Mouse (Mus musculus): ENCODE data around the gene Sost. TPM values are rescaled to one million over a fixed set of nuclear protein-coding genes. Genes with fewer than 3 reads are reported as not detected.

Gene Sost
- polyA plus RNA-seq, 1 experiment from 2014 or later, result 1.3 TPM

Other genes with a start within 250 kb of the Sost start
- gene Dhx8, start 234.1 kb downstream of the Sost start, polyA plus RNA-seq (2016; fragmentation: Nextera tagmentation; extraction: Ambion mirVana), result 37.1 and 42.2 TPM in 2 replicates
- gene Etv4, start 181.6 kb downstream of the Sost start, polyA plus RNA-seq (2016; fragmentation: Nextera tagmentation; extraction: Ambion mirVana), result 7.6 and 8.8 TPM in 2 replicates
- gene Meox1, start 72.6 kb downstream of the Sost start, polyA plus RNA-seq (2016; fragmentation: Nextera tagmentation; extraction: Ambion mirVana), result 0.81 and 1.6 TPM in 2 replicates
- gene Cfap97d1, start 17.3 kb upstream of the Sost start, polyA plus RNA-seq (2016; fragmentation: Nextera tagmentation; extraction: Ambion mirVana), result not detected in 2 replicates
- gene Dusp3, start 20.0 kb upstream of the Sost start, polyA plus RNA-seq (2016; fragmentation: Nextera tagmentation; extraction: Ambion mirVana), result 11.6 and 12.4 TPM in 2 replicates
- 14.4 and 27.4 TPM in 2 replicates for gene Mpp3, start 61.4 kb upstream of the Sost start, polyA plus RNA-seq (2016; fragmentation: Nextera tagmentation; extraction: Ambion mirVana)
- gene Cd300lg, start 74.5 kb upstream of the Sost start, polyA plus RNA-seq (2016; fragmentation: Nextera tagmentation; extraction: Ambion mirVana), result 0.12 and 0.35 TPM in 2 replicates
- gene Mpp2, start 121.5 kb upstream of the Sost start, polyA plus RNA-seq (2016; fragmentation: Nextera tagmentation; extraction: Ambion mirVana), result 12.8 and 18.6 TPM in 2 replicates
- gene Ppy, start 134.3 kb upstream of the Sost start, polyA plus RNA-seq (2016; fragmentation: Nextera tagmentation; extraction: Ambion mirVana), result not detected in 2 replicates
- gene Pyy, start 140.8 kb upstream of the Sost start, polyA plus RNA-seq (2016; fragmentation: Nextera tagmentation; extraction: Ambion mirVana), result 0.50 and 0.97 TPM in 2 replicates
- gene Nags, start 178.5 kb upstream of the Sost start, polyA plus RNA-seq (2016; fragmentation: Nextera tagmentation; extraction: Ambion mirVana), result 0.10 TPM in 1 of 2 replicates, not detected in the other
- 36.1 and 41.2 TPM in 2 replicates for gene Tmem101, start 189.4 kb upstream of the Sost start, polyA plus RNA-seq (2016; fragmentation: Nextera tagmentation; extraction: Ambion mirVana)
- 119 and 148 TPM in 2 replicates for gene Lsm12, start 218.3 kb upstream of the Sost start, polyA plus RNA-seq (2016; fragmentation: Nextera tagmentation; extraction: Ambion mirVana)
- gene G6pc3, start 222.6 kb upstream of the Sost start, polyA plus RNA-seq (2016; fragmentation: Nextera tagmentation; extraction: Ambion mirVana), result 32.3 and 37.8 TPM in 2 replicates

Measured in hindbrain, embryonic 10.5 days (tissue).